Mouse (Mus musculus): ENCODE measurements around the gene Shb. TPM values are rescaled to one million over a fixed set of nuclear protein-coding genes. Genes with fewer than 3 reads are reported as not detected.
"Not testable (repeated sequence)": the region's sequence is repeated elsewhere in the genome, so short reads cannot be mapped to it uniquely, and the experiment has no call there.

The Shb gene
- total RNA-seq, 2 experiments from 2014 or later = 27.0 to 29.0 TPM

DNA sequence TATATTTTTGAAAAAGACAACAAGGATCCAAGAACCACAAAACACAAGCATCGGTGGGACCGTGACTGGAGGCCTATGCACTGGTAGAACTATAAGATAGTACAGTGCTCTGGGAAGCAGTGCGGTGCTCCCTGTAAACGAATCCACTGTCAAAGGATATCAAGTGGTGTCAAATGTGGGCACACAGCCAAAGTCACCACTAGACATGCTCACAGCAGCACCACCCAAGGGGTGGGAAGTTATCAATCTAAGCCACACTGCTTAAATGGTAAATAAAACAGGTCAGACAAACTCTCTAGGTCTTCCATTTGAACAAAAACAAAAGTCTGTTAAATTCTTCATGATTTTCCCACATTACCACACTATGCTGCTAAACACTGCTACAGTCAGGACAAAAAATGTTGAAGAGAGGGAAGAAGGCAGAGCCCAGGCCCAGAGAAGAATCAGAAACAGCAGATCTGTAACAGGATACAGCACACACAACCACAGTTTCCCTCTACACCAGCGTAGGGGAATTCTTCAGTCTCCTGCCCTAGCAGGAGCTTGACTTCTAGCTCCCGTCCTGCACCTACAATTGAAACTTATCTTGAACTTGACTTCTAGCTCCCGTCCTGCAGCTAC, 129.3 kb downstream of the Shb start:
- DNase-seq (ENCODE audit: low spot score in 2 of 2) = no peak

DNA sequence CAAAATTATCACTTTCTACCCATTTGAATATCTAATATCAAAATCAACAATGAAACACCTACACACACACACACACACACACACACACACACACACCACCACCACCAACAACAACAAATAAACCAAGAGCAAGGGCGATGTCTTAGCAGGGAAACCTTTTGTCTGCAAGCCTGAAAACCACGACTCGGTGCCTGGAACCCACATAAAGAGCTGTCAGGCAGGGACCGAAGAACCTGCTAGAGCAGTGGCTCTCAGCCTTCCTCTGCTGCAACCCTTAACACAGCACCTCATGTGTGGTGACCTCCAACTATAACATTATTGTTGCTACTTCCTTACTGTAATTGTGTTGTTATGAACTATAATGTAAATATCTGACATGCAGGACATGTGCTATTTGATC, 130.0 kb downstream of the Shb start:
- DNase-seq (ENCODE audit: low spot score in 2 of 2) = no peak

DNA sequence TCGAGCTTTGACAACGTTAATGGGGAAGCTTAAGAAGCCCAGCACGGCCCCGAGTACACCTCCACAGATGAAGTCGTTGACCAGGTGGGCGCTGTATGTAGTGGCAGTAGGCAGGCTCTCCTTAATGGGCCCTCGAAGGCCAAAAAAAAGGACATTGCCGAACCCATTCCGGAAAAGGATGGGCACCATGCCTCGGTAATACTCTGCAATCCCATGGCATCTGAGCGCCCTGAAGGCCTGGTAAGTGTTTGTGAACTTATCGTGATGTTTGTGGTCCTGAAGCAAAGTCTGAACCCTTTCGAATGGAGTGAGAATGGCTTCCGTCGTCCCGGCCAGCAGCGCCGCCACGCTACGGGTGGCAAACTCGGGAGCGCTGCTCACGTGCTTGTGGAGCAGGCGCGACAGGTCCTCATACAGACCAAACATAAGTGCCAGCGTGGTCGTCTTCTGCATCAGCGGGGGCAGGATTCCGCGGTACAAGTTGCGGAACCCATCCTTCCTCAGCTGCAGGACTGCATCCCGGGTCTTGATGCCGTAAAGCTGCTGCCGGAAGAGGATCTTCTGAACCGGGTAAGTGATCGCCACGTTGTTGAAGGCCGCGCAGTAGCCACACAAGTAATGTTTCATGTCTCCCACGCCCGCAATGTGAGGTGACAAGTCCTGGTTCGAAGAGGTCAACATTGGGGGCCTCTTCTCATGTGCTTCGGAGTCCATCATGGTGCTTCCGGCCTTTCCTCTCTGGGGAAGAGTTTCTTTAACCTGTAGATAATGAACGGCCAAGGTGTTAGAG, 132.7 kb downstream of the Shb start:
- DNase-seq (ENCODE audit: low spot score in 2 of 2) = no peak

DNA sequence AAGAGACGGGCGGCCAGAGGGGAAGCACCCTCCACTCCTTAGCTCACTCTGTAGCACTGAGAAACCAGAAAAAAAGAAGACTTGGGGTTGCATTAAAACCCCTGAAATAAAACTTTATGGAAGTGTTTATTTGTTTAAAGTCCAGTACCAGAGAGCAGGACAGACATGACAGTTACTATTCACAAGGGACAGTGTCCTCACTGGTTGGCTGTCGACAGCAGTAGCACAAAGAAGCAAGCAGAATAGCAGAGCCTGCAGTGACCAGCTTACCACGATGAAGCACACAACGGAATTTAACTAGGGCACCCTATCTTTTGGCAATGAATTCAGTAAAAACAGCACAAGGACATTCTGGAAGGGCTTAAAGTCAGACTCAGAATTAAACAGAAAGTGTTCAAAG, 134.0 kb downstream of the Shb start:
- DNase-seq (ENCODE audit: low spot score in 2 of 2) = not testable (repeated sequence)

DNA sequence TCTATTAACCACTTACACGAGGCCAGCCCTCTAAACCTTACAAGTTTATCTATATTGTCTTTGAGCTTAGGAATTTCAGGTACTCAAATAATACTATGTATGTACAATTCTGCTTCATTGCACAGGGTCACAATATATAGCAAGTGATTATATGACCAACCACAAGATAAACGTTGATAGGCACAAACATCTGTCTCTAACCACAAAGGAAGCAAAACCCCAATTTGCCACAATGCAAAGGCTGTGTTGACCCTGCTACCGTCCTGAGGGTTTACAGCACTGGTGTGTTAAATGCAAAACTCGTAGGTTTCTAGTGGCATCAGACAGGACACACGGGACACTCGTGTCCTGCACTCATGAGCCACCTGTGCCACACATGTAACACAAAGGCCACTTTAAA, 136.1 kb downstream of the Shb start:
- not testable (repeated sequence) for DNase-seq (ENCODE audit: low spot score in 2 of 2)

DNA sequence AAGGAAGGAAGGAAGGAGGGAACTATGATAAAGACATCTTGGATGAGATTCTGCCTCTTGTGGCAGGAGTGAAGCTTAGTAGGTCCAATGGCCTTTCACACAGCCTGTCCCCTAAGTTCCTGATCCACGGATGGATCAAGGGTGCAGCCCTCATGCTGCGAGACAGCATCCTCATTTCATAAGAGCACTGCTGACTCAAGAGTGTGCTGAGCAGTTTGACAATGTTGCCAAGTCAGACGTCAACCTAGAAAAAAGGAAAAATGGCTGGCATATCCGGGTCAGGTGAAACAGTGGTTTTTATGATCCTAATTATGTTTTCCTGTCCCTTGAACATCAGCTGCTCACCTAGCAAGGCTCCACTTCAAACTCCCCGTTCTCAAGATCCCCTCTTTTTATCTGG, 138.6 kb downstream of the Shb start:
- DNase-seq (ENCODE audit: low spot score in 2 of 2) = no peak

DNA sequence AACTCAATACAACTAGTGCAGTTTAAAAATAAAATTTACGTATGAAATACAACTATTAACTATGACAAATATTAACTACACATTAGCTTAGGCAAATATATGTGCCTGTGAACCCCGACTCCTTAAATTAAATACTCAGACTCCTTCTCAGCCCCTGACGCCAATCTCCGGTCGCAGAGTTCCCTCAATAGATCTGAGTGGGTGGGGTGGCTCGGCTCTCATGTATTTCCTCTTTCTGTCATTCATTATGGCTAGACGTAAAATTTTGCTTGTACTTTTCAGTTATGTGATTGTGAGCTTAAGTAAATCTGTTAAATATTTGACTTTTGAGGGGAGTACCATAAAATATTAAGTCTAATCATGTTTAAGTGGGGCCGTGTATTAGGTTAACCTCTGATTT, 139.3 kb downstream of the Shb start:
- no peak for DNase-seq (ENCODE audit: low spot score in 2 of 2)

DNA sequence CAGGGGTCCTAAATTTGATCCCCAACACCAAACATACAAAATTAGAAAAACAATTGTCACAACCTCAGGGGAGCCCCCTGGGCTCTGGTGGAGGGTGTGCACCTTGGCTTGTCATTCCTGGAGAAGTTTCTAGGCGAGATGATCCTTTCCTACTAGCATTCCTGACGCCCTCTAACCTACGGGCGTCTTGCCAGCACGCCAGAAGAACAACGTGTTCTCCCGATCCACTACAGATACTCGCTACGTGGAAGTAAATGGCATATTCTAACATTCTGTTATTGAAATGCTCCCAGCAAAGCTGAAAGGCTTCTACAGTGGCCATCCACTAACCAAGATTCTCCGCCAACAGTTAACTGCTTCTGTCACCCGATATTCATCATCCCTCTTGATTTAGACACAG, 139.7 kb downstream of the Shb start:
- DNase-seq (ENCODE audit: low spot score in 2 of 2) = no peak

DNA sequence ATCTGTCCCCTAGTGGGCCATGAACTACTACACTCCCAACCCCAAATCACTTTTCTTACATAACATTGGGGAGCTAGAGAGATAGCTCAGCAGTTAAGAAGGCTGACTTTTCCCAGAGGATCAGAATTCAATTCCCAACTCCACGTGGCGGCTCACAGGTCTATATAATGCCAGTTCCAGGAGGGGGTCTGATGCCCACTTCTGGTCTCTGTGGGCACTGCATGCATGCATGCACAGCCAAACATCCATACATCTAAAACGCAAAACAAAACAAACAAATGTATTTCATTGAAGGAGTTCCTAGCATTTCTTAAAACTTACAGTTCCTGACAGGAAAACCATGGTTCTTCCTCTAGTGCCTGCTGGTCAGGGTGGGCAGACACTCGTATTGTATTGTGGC, 140.2 kb downstream of the Shb start:
- DNase-seq (ENCODE audit: low spot score in 2 of 2) = no peak

DNA sequence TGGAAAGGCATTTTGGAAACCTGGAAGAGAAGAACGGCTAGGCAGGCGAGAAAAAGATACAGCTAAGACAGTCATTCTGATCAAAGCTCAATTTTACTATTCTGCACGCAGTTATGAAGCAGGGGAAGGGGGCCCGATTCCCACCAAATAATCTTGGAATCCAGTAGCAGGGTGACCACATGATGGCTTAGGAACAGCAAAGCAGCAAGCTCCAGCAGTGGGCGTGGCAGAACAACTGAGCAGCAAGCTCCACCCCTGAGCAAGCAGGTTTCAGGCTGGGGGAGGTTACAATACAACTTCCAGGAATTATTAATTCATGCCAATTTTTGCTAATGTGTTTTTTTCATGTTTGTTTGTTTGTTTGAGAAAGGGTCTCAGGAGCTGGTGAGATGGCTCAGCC, 145.0 kb downstream of the Shb start:
- not testable (repeated sequence) for DNase-seq (ENCODE audit: low spot score in 2 of 2)

DNA sequence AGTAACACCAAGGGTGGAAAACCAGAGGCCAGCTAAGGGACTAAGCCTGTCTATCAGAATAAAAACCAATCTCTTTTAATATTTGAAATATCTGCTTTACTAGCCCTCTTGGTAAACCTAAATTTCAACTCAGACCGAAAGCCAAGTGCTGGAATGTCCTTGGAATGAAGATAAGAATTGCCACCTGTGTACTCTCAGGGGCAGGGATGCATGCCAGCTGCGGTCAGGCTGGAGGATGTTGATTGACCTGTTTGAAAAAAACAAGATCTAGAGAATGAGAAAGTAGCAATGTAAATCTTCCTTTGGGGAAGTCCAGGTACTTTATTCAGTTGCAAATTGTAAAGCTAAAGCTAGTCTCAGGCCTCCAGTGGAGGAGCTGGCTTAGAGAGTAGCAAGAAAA, 150.1 kb downstream of the Shb start:
- not testable (repeated sequence) for DNase-seq (ENCODE audit: low spot score in 2 of 2)

DNA sequence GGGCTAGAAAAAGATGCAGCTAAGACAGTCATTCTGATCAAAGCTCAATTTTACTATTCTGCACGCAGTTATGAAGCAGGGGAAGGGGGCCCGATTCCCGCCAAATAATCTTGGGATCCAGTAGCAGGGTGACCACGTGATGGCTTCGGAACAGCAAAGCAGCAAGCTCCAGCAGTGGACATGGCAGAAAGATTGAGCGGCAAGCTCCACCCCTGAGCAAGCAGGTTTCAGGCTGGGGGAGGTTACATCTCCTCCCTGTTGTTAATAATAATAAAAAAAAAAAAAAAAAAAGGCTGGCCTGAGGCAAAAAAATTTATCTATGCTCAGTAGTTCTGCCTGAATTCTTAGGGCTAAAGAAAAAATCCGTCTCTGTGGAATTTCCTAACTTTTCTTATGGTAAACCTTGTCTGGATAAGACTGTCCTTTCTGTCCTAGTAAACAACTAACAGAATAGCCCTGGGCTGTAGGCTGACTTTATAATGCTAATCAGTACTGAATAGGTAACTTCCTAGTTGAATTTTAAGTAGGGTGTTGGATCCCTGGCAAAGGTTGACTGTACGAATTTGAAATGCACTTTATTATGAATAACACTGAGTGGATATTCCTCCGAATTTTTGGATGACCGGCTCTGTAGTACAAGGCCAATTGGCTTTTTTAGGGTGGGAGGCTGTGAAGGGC, 151.2 kb downstream of the Shb start:
- DNase-seq (ENCODE audit: low spot score in 2 of 2) = not testable (repeated sequence)

DNA sequence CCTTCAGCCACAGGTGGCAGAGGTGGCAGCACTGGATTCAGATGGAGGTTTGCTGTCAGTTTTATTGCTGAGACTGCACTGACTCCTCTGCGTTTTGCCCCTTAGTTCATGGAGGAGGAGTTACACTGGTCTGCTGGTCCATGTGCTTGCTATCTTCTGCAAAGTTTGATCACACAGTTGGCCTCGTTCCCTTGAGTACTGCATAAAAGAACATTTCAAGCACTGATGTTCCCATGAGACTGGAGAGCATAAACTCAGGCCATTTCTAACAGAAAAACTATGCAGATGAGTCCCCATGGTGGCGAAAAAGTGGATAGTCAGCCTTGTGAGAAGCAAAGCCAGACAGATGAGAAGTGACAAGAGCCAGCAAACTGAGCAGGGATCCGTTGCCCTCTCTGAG, 155.7 kb downstream of the Shb start:
- no peak for DNase-seq (ENCODE audit: low spot score in 2 of 2)

DNA sequence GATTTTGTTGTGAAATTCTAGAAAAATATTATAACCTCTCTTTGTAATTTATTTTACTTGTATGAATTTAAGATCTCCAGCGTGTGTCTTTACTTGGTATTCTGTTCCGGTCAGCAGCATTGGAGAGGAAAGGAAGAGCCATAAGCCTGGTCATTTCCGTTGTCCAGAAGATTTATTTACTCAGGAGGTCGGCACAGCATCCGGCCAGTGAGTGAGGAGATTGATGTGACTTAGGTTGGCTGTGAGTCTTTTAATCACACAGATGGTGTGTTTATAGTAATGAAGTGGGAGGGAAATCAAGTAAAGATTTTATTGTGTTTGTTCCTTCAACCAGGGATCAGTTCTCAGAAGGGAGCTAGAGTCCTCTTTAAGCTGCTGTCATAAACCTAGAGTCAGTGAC, 157.4 kb downstream of the Shb start:
- DNase-seq (ENCODE audit: low spot score in 2 of 2) = no peak

Small RNA genes lying within 50 kb of the gene (microRNA-seq; reads per million reads assigned to microRNA genes)
- gene Gm22518 = 0 reads per million in 2 experiments
- 0 reads per million in 2 experiments for gene Gm25692

Other genes starting within 250 kb of the Shb start
- 10 to 100 TPM; 13.3 to 14.4 TPM for gene Trmt10b, start 235.3 kb downstream of the Shb start, total RNA-seq (2021)
- gene Dcaf10, start 190.4 kb downstream of the Shb start, total RNA-seq (2021) = 10 to 100 TPM; 24.1 to 25.8 TPM
- gene Exosc3, start 189.7 kb downstream of the Shb start, total RNA-seq (2021) = 10 to 100 TPM; 14.9 to 15.4 TPM
- 100 to 1,000 TPM; 104 to 118 TPM for gene Slc25a51, start 123.7 kb downstream of the Shb start, total RNA-seq (2021)